Mouse (Mus musculus) neural tube, embryonic 11.5 days (tissue): ENCODE measurements around the gene F5. TPM values are rescaled to one million over a fixed set of nuclear protein-coding genes. Genes with fewer than 3 reads are reported as not detected.

Experiments used
- ATAC-seq: fragments of 200-750 bp; cut with Nextera tagmentation; 2 replicates; pipeline ENCODE4 v1.8.0; 2017; ENCODE audit warnings: moderate number of reproducible peaks, mild to moderate bottlenecking, moderate TSS enrichment, moderate library complexity; ENCODE audit not compliant: insufficient read depth, low FRiP score, low TSS enrichment
- DNase-seq: peaks from one replicate; pipeline ENCODE4 v3.0.0-alpha.2; 2015; ENCODE audit warnings: low spot score
- H3K27ac ChIP-seq: fragments of 300-500 bp; sonication (generic); 2 replicates; pipeline ENCODE4 v1.5.1; 2014; ENCODE audit warnings: low read depth, mild to moderate bottlenecking, low read length
- H3K27me3 ChIP-seq: fragments of 300-500 bp; sonication (generic); 2 replicates; pipeline ENCODE4 v1.6.1; 2014; ENCODE audit warnings: mild to moderate bottlenecking, low read length, mixed read lengths; ENCODE audit not compliant: control insufficient read depth, insufficient read depth
- H3K36me3 ChIP-seq: fragments of 300-500 bp; sonication (generic); 2 replicates; pipeline ENCODE4 v1.6.1; 2014; ENCODE audit warnings: mild to moderate bottlenecking, low read length, moderate library complexity, mixed read lengths; ENCODE audit not compliant: control insufficient read depth, insufficient read depth
- H3K4me1 ChIP-seq: fragments of 300-500 bp; sonication (generic); 2 replicates; pipeline ENCODE4 v1.6.1; 2014; ENCODE audit warnings: low read length, mixed read lengths; ENCODE audit not compliant: control insufficient read depth, insufficient read depth
- H3K4me2 ChIP-seq: fragments of 300-500 bp; sonication (generic); 2 replicates; pipeline ENCODE4 v1.6.1; 2014; ENCODE audit warnings: low read depth, mild to moderate bottlenecking, moderate library complexity
- H3K4me3 ChIP-seq: fragments of 300-500 bp; sonication (generic); 2 replicates; pipeline ENCODE4 v1.5.1; 2014; ENCODE audit warnings: low read depth, low read length
- H3K9ac ChIP-seq: fragments of 300-500 bp; sonication (generic); 2 replicates; pipeline ENCODE4 v1.6.1; 2014; ENCODE audit warnings: mild to moderate bottlenecking, low read length
- H3K9me3 ChIP-seq: fragments of 300-500 bp; sonication (generic); 2 replicates; pipeline ENCODE4 v1.6.1; 2016; ENCODE audit warnings: low read length; ENCODE audit not compliant: control insufficient read depth
- WGBS: fragments of 180-500 bp; shearing (Covaris S2); extraction: QIAGEN DNeasy Blood & Tissue Kit; methylation state at CpG from one replicate; pipeline ENCODE4 v1.1.7; 2014; 5-methylcytosine and 5-hydroxymethylcytosine counted together
- polyA plus RNA-seq: library from polyadenylated mRNA; unstranded; fragments of >200 nt; fragmentation: Nextera tagmentation; extraction: Ambion mirVana; gene quantifications from 2 replicates; pipeline ENCODE4 v1.2.1, GENCODE M21; 2014

F5 gene
- 0.38 and 0.42 TPM in 2 replicates for polyA plus RNA-seq

GRCm38 (mm10) chr1:164151387-164152088 lies at the start of gene F5:
F5 (plus strand) TSS chr1:164151838.
- no peaks in the 10 kb centered on the region for H3K9me3 ChIP-seq
- DNase-seq: no peak
- H3K27me3 ChIP-seq: no peaks in the 10 kb centered on the region
- WGBS: 10% methylated on average over 16 of the region's 16 CpGs
- ATAC-seq: peak; percentile 48; the same call in 1 of the 2 replicates
- H3K4me3 ChIP-seq: no peak within 1 kb of the TSS
- no peaks in the 10 kb centered on the region for H3K4me1 ChIP-seq
- H3K27ac ChIP-seq: no peak within 1 kb of the TSS
- peak within 1 kb of the TSS; percentile 32 for H3K9ac ChIP-seq
- H3K36me3 ChIP-seq: no peaks in the 10 kb centered on the region
- H3K4me2 ChIP-seq: 0 out of 2 replicates have a peak within 1 kb of the TSS, but pooled peaks have one; percentile 7

- no peaks in the 10 kb centered on the region for H3K27me3 ChIP-seq
Observed at GRCm38 (mm10) chr1:164109763-164110162, 41.9 kb upstream of the F5 start.

GRCm38 (mm10) chr1:164110591-164111329 lies 40.9 kb upstream of the F5 start:
- H3K36me3 ChIP-seq: no peaks in the 10 kb centered on the region
- H3K9ac ChIP-seq: no peak overlapping the region
- DNase-seq (no peak), ATAC-seq (no peak)
- H3K4me2 ChIP-seq: no peak overlapping the region
- H3K27me3 ChIP-seq: no peaks in the 10 kb centered on the region
- 93% methylated on average over 9 of the region's 9 CpGs for WGBS
- no peak overlapping the region for H3K27ac ChIP-seq
- no peak overlapping the region for H3K4me3 ChIP-seq
- H3K4me1 ChIP-seq: no peaks in the 10 kb centered on the region
- H3K9me3 ChIP-seq: no peaks in the 10 kb centered on the region

More at GRCm38 (mm10) chr1:164109763-164110162, 41.9 kb upstream of the F5 start:
- no peaks in the 10 kb centered on the region for H3K4me1 ChIP-seq
- 83% methylated on average over 2 of the region's 2 CpGs for WGBS
- no peak overlapping the region for H3K4me3 ChIP-seq
- no peaks in the 10 kb centered on the region for H3K9me3 ChIP-seq
- no peaks in the 10 kb centered on the region for H3K36me3 ChIP-seq
- H3K9ac ChIP-seq: no peak overlapping the region
- DNase-seq (no peak), ATAC-seq (no peak)
- H3K27ac ChIP-seq: no peak overlapping the region
- H3K4me2 ChIP-seq: no peak overlapping the region

- no peak for ATAC-seq
- no peak overlapping the region for H3K4me3 ChIP-seq
- no peak overlapping the region for H3K4me2 ChIP-seq
- WGBS: 86% methylated on average over 5 of the region's 5 CpGs
- no peaks in the 10 kb centered on the region for H3K36me3 ChIP-seq
- no peaks in the 10 kb centered on the region for H3K27me3 ChIP-seq
- H3K9ac ChIP-seq: no peak overlapping the region
- H3K27ac ChIP-seq: no peak overlapping the region
- H3K4me1 ChIP-seq: no peaks in the 10 kb centered on the region
- no peak for DNase-seq
- H3K9me3 ChIP-seq: no peaks in the 10 kb centered on the region
Observed at GRCm38 (mm10) chr1:164114280-164114679, 37.4 kb upstream of the F5 start.

GRCm38 (mm10) chr1:164114947-164115493 lies 36.6 kb upstream of the F5 start, which contains the start of gene Selp:
Selp (plus strand) TSS chr1:164115264.
- Histone ChIP-seq H3K27me3 (no peaks in the 10 kb centered on the region), H3K36me3 (no peaks in the 10 kb centered on the region), H3K9ac (no peak within 1 kb of the TSS), H3K4me2 (no peak within 1 kb of the TSS), H3K9me3 (no peaks in the 10 kb centered on the region), H3K27ac (no peak within 1 kb of the TSS), H3K4me1 (no peaks in the 10 kb centered on the region), H3K4me3 (no peak within 1 kb of the TSS)
- no peak for ATAC-seq
- 79% methylated on average over 8 of the region's 8 CpGs for WGBS
- no peak for DNase-seq

- H3K4me2 ChIP-seq: no peak overlapping the region
- no peaks in the 10 kb centered on the region for H3K9me3 ChIP-seq
- H3K9ac ChIP-seq: no peak overlapping the region
- DNase-seq (no peak), ATAC-seq (no peak)
- no peak overlapping the region for H3K4me3 ChIP-seq
- no peak overlapping the region for H3K27ac ChIP-seq
- H3K36me3 ChIP-seq: no peaks in the 10 kb centered on the region
- no peaks in the 10 kb centered on the region for H3K4me1 ChIP-seq
- no peaks in the 10 kb centered on the region for H3K27me3 ChIP-seq
- WGBS: 85% methylated on average over 6 of the region's 6 CpGs
Observed at GRCm38 (mm10) chr1:164115647-164116046, 36.0 kb upstream of the F5 start.

GRCm38 (mm10) chr1:164117869-164118268 lies 33.8 kb upstream of the F5 start:
- ATAC-seq: no peak

GRCm38 (mm10) chr1:164119892-164120776 lies 31.5 kb upstream of the F5 start:
- Histone ChIP-seq H3K9me3 (no peaks in the 10 kb centered on the region), H3K27me3 (no peaks in the 10 kb centered on the region), H3K4me2 (no peak overlapping the region), H3K9ac (no peak overlapping the region), H3K4me3 (no peak overlapping the region), H3K27ac (no peak overlapping the region), H3K4me1 (no peaks in the 10 kb centered on the region), H3K36me3 (no peaks in the 10 kb centered on the region)
- 80% methylated on average over 3 of the region's 3 CpGs for WGBS
- ATAC-seq (no peak), DNase-seq (no peak)

More at GRCm38 (mm10) chr1:164117869-164118268, 33.8 kb upstream of the F5 start:
- no peak for DNase-seq
- Histone ChIP-seq H3K9me3 (no peaks in the 10 kb centered on the region), H3K4me2 (no peak overlapping the region), H3K27ac (no peak overlapping the region), H3K4me1 (no peaks in the 10 kb centered on the region), H3K4me3 (no peak overlapping the region), H3K9ac (no peak overlapping the region), H3K36me3 (no peaks in the 10 kb centered on the region), H3K27me3 (no peaks in the 10 kb centered on the region)
- 97% methylated on average over 6 of the region's 6 CpGs for WGBS
